Mouse (Mus musculus) midbrain, embryonic 10.5 days (tissue): ENCODE data around the gene Gm21970. TPM values are rescaled to one million over a fixed set of nuclear protein-coding genes. Genes with fewer than 3 reads are reported as not detected.

ENCODE experiments used
- DNase-seq: peaks from one replicate; pipeline ENCODE4 v3.0.0-alpha.2; 2017; ENCODE audit warnings: low spot score
- H3K27ac ChIP-seq: fragments of 300-500 bp; sonication (generic); replicated peaks from 2 replicates; pipeline ENCODE4 v1.5.1; 2016; ENCODE audit warnings: mild to moderate bottlenecking
- H3K27me3 ChIP-seq: fragments of 300-500 bp; sonication (generic); 2 replicates; pipeline ENCODE4 v1.6.1; 2016; ENCODE audit warnings: low read depth, mild to moderate bottlenecking; ENCODE audit not compliant: poor library complexity, severe bottlenecking
- H3K36me3 ChIP-seq: fragments of 300-500 bp; sonication (generic); 2 replicates; pipeline ENCODE4 v1.6.1; 2016; ENCODE audit warnings: mild to moderate bottlenecking, moderate library complexity
- H3K4me1 ChIP-seq: fragments of 300-500 bp; sonication (generic); 2 replicates; pipeline ENCODE4 v1.6.1; 2016
- H3K4me3 ChIP-seq: fragments of 300-500 bp; sonication (generic); 2 replicates; pipeline ENCODE4 v1.5.1; 2016; ENCODE audit warnings: mild to moderate bottlenecking, moderate library complexity
- H3K9me3 ChIP-seq: fragments of 300-500 bp; sonication (generic); replicated peaks from 2 replicates; pipeline ENCODE4 v1.6.1; 2016; ENCODE audit warnings: mild to moderate bottlenecking
- WGBS: fragments of 180-500 bp; shearing (Covaris S2); methylation state at CpG from one replicate; pipeline ENCODE4 v1.1.7; 2016; 5-methylcytosine and 5-hydroxymethylcytosine counted together
- polyA plus RNA-seq: library from polyadenylated mRNA; unstranded; fragments of >200 nt; fragmentation: Nextera tagmentation; extraction: Ambion mirVana; gene quantifications from 2 replicates; pipeline ENCODE4 v1.2.1, GENCODE M21; 2016

The Gm21970 gene
- polyA plus RNA-seq, 1 experiment from 2014 or later, result not detected

GRCm38 (mm10) chr16:91357526-91357900 is 34.0 kb upstream of the Gm21970 start:
- peaks cover 30% of the 10 kb centered on the region for H3K27me3 ChIP-seq
- no peaks in the 10 kb centered on the region for H3K9me3 ChIP-seq
- WGBS, result 58% methylated on average over 10 of the region's 10 CpGs
- peaks cover 2% of the 10 kb centered on the region; the same call in 1 of the 2 replicates for H3K4me1 ChIP-seq
- no peaks in the 10 kb centered on the region for H3K36me3 ChIP-seq
- H3K27ac ChIP-seq, result no peak overlapping the region
- H3K4me3 ChIP-seq, result no peak overlapping the region
- DNase-seq, result no peak

- Histone ChIP-seq H3K9me3 (no peaks in the 10 kb centered on the region), H3K27ac (no peak overlapping the region; the same call in 1 of the 2 replicates), H3K4me1 (peaks cover 8% of the 10 kb centered on the region), H3K36me3 (no peaks in the 10 kb centered on the region), H3K27me3 (peaks cover 19% of the 10 kb centered on the region), H3K4me3 (no peak overlapping the region)
- peak; percentile 41 for DNase-seq
- WGBS, result 44% methylated on average over 8 of the region's 8 CpGs
These were observed 33.0 kb upstream of the Gm21970 start for GRCm38 (mm10) chr16:91358555-91358954.

GRCm38 (mm10) chr16:91359531-91359930 is 32.0 kb upstream of the Gm21970 start:
- H3K27me3 ChIP-seq, result peaks cover 10% of the 10 kb centered on the region; the same call in 1 of the 2 replicates
- H3K36me3 ChIP-seq, result no peaks in the 10 kb centered on the region
- peaks cover 8% of the 10 kb centered on the region for H3K4me1 ChIP-seq
- WGBS, result 91% methylated on average over 13 of the region's 13 CpGs
- no peak for DNase-seq
- no peak overlapping the region for H3K4me3 ChIP-seq
- no peaks in the 10 kb centered on the region for H3K9me3 ChIP-seq
- no peak overlapping the region for H3K27ac ChIP-seq

- 65% methylated on average over 3 of the region's 3 CpGs for WGBS
- no peak overlapping the region for H3K4me3 ChIP-seq
- no peak for DNase-seq
These were observed 31.4 kb upstream of the Gm21970 start for GRCm38 (mm10) chr16:91360162-91360561.

GRCm38 (mm10) chr16:91362006-91362405 is 29.5 kb upstream of the Gm21970 start:
- Histone ChIP-seq H3K9me3 (no peaks in the 10 kb centered on the region), H3K27ac (no peak overlapping the region), H3K36me3 (no peaks in the 10 kb centered on the region), H3K4me1 (peaks cover 8% of the 10 kb centered on the region), H3K27me3 (no peaks in the 10 kb centered on the region), H3K4me3 (no peak overlapping the region)
- no peak for DNase-seq
- 71% methylated on average over 2 of the region's 2 CpGs for WGBS

More at GRCm38 (mm10) chr16:91360162-91360561, 31.4 kb upstream of the Gm21970 start:
- Histone ChIP-seq H3K36me3 (no peaks in the 10 kb centered on the region), H3K27me3 (peaks cover 4% of the 10 kb centered on the region; the same call in 1 of the 2 replicates), H3K27ac (no peak overlapping the region), H3K9me3 (no peaks in the 10 kb centered on the region), H3K4me1 (peaks cover 8% of the 10 kb centered on the region)

- Histone ChIP-seq H3K4me1 (peaks cover 8% of the 10 kb centered on the region), H3K36me3 (no peaks in the 10 kb centered on the region), H3K27ac (no peak overlapping the region), H3K27me3 (no peaks in the 10 kb centered on the region), H3K9me3 (no peaks in the 10 kb centered on the region), H3K4me3 (no peak overlapping the region)
- DNase-seq, result no peak
- WGBS, result 83% methylated on average over 12 of the region's 12 CpGs
These were observed 28.8 kb upstream of the Gm21970 start for GRCm38 (mm10) chr16:91362616-91363272.

- WGBS, result 30% methylated on average over 3 of the region's 3 CpGs
- H3K4me3 ChIP-seq, result no peak overlapping the region
- no peak overlapping the region for H3K27ac ChIP-seq
- peaks cover 8% of the 10 kb centered on the region for H3K4me1 ChIP-seq
- H3K9me3 ChIP-seq, result no peaks in the 10 kb centered on the region
- no peak for DNase-seq
- H3K27me3 ChIP-seq, result no peaks in the 10 kb centered on the region
- no peaks in the 10 kb centered on the region for H3K36me3 ChIP-seq
These were observed 28.0 kb upstream of the Gm21970 start for GRCm38 (mm10) chr16:91363483-91363882.

GRCm38 (mm10) chr16:91366567-91366966 is 25.0 kb upstream of the Gm21970 start:
- Histone ChIP-seq H3K4me1 (peaks cover 8% of the 10 kb centered on the region; the same call in 1 of the 2 replicates), H3K9me3 (no peaks in the 10 kb centered on the region), H3K4me3 (no peak overlapping the region), H3K27ac (no peak overlapping the region), H3K36me3 (no peaks in the 10 kb centered on the region), H3K27me3 (0 out of 2 replicates have a peak, but pooled peaks cover 5% of the 10 kb centered on the region)
- no peak for DNase-seq

GRCm38 (mm10) chr16:91367066-91367465 is 24.5 kb upstream of the Gm21970 start:
- Histone ChIP-seq H3K27ac (no peak overlapping the region), H3K36me3 (no peaks in the 10 kb centered on the region), H3K9me3 (no peaks in the 10 kb centered on the region), H3K4me3 (no peak overlapping the region), H3K27me3 (0 out of 2 replicates have a peak, but pooled peaks cover 5% of the 10 kb centered on the region), H3K4me1 (peaks cover 8% of the 10 kb centered on the region; the same call in 1 of the 2 replicates)
- 88% methylated on average over 2 of the region's 2 CpGs for WGBS
- DNase-seq, result no peak

- DNase-seq, result peak; percentile 76
- Histone ChIP-seq H3K4me1 (peaks cover 26% of the 10 kb centered on the region), H3K27ac (peak within 1 kb of the TSS; percentile 98), H3K27me3 (0 out of 2 replicates have a peak, but pooled peaks cover 5% of the 10 kb centered on the region), H3K9me3 (no peaks in the 10 kb centered on the region), H3K36me3 (peaks cover 8% of the 10 kb centered on the region; the same call in 1 of the 2 replicates), H3K4me3 (peak within 1 kb of the TSS; percentile 86)
- under 1% methylated on average over 62 of the region's 62 CpGs for WGBS
These were observed 18.7 kb upstream of the Gm21970 start, which contains the start of gene Ifnar2 for GRCm38 (mm10) chr16:91372577-91373472. Gene Ifnar2 (plus strand): TSS chr16:91372783.

- Histone ChIP-seq H3K36me3 (peaks cover 8% of the 10 kb centered on the region; the same call in 1 of the 2 replicates), H3K27ac (peak overlapping the region; percentile 98), H3K27me3 (0 out of 2 replicates have a peak, but pooled peaks cover 5% of the 10 kb centered on the region), H3K4me3 (peak overlapping the region; percentile 86), H3K4me1 (peaks cover 28% of the 10 kb centered on the region), H3K9me3 (no peaks in the 10 kb centered on the region)
- no peak for DNase-seq
- WGBS, result 49% methylated on average over 13 of the region's 13 CpGs
These were observed 17.9 kb upstream of the Gm21970 start for GRCm38 (mm10) chr16:91373473-91374252.

GRCm38 (mm10) chr16:91374253-91374634 is 17.3 kb upstream of the Gm21970 start:
- peak overlapping the region; percentile 86; the same call in 1 of the 2 replicates for H3K4me3 ChIP-seq
- H3K4me1 ChIP-seq, result peaks cover 34% of the 10 kb centered on the region
- WGBS, result 92% methylated on average over 3 of the region's 3 CpGs
- no peak for DNase-seq
- no peaks in the 10 kb centered on the region for H3K9me3 ChIP-seq
- peaks cover 8% of the 10 kb centered on the region; the same call in 1 of the 2 replicates for H3K36me3 ChIP-seq
- 0 out of 2 replicates have a peak, but pooled peaks cover 5% of the 10 kb centered on the region for H3K27me3 ChIP-seq
- no peak overlapping the region for H3K27ac ChIP-seq
